Comparison of ENCODE assay signal across 9 mouse cellular contexts in genomic region chr6:83410046-83410706, GRCm38 (mm10). TPM values are rescaled to one million over a fixed set of nuclear protein-coding genes. Genes with fewer than 3 reads are reported as not detected.
A peak's percentile ranks its signal among the peaks of the same experiment; 100 is the strongest.
DNase-seq lines count a peak whose midpoint lies in the region; ATAC-seq lines count a peak whose summit lies in the region.
"Had no signal": no experiment of that assay in that cellular context is flagged by ENCODE, and none has a peak within 500 bp of the region (broad histone marks: within the 10 kb centered on the region; RNA-seq: fewer than 3 reads in every experiment).

No protein-coding gene starts in this region.

- H3K4me2 ChIP-seq in heart, embryonic 15.5 days, result no peak overlapping the region
- H3K4me2 ChIP-seq in forebrain, embryonic 14.5 days (ENCODE audit: low read length), result no peak overlapping the region

- no peaks in the 10 kb centered on the region for H3K36me3 ChIP-seq in heart, embryonic 15.5 days
- H3K36me3 ChIP-seq in forebrain, embryonic 14.5 days (ENCODE audit: control insufficient read depth, insufficient read depth, low read length), result 0 out of 2 replicates have a peak, but pooled peaks cover 6% of the 10 kb centered on the region

- H3K27ac ChIP-seq in heart, embryonic 15.5 days, result 0 out of 2 replicates have a peak overlapping the region, but pooled peaks have one; percentile 17
- H3K27ac ChIP-seq in forebrain, embryonic 14.5 days (ENCODE audit: low read depth, low read length), result peak overlapping the region; percentile 41; the same call in 1 of the 2 replicates

- H3K9me3 ChIP-seq in heart, embryonic 15.5 days (replicated peaks), result no peaks in the 10 kb centered on the region
- H3K9me3 ChIP-seq in forebrain, embryonic 14.5 days (replicated peaks; ENCODE audit: control insufficient read depth, low read length), result no peaks in the 10 kb centered on the region

- H3K9ac ChIP-seq in heart, embryonic 15.5 days, result no peak overlapping the region
- H3K9ac ChIP-seq in forebrain, embryonic 14.5 days (ENCODE audit: low read length), result 0 out of 2 replicates have a peak overlapping the region, but pooled peaks have one; percentile 29

- WGBS in heart, embryonic 15.5 days, result 56% methylated on average over 9 of the region's 9 CpGs
- 43% methylated on average over 9 of the region's 9 CpGs for whole genome bisulfite sequencing in forebrain, embryonic 14.5 days

- H3K4me1 ChIP-seq in heart, embryonic 15.5 days (replicated peaks), result peaks cover 61% of the 10 kb centered on the region
- H3K4me1 ChIP-seq in forebrain, embryonic 14.5 days (ENCODE audit: control insufficient read depth, insufficient read depth, low read length), result peaks cover 23% of the 10 kb centered on the region

- no peak for DNase-seq in heart, adult 9 months (ENCODE audit: low spot score in 2 of 2)
- DNase-seq in 416B (ENCODE audit: low read depth), result peak; percentile 12
- peak; percentile 24 for DNase-seq in forebrain, embryonic 14.5 days (ENCODE audit: low spot score)
- DNase-seq in lung, postnatal 36 days, result peak; percentile 64
- DNase-seq in thymus, postnatal 36 days, result no peak
- DNase-seq in ovary, postnatal 14 days (ENCODE audit: low spot score), result no peak
- no peak for DNase-seq in thymus, postnatal 10 days (ENCODE audit: low spot score in 2 of 2)
- DNase-seq: thymus, postnatal 25 days had no signal

- no peak for ATAC-seq in heart, embryonic 15.5 days (replicated peaks; ENCODE audit: insufficient number of reproducible peaks, insufficient read depth, low FRiP score, low read depth)
- 0 out of 2 replicates have a peak, but pooled peaks have one; percentile 32 for ATAC-seq in forebrain, embryonic 14.5 days

- no peaks in the 10 kb centered on the region for H3K27me3 ChIP-seq in heart, embryonic 15.5 days
- no peaks in the 10 kb centered on the region for H3K27me3 ChIP-seq in forebrain, embryonic 14.5 days (replicated peaks; ENCODE audit: control insufficient read depth, insufficient read depth, low read length)

- no peak overlapping the region for H3K4me3 ChIP-seq in heart, embryonic 15.5 days
- H3K4me3 ChIP-seq in forebrain, embryonic 14.5 days (ENCODE audit: low read depth, low read length), result no peak overlapping the region

RNA-seq across cellular contexts. Expression of gene Tet3, which starts 48.7 kb away (rescaled TPM):
- polyA plus RNA-seq in heart, embryonic 15.5 days (2015; fragmentation: Nextera tagmentation; extraction: Ambion mirVana), result 26.2 and 37.5 TPM in 2 replicates
- 34.9 and 49.5 TPM in 2 replicates for polyA plus RNA-seq in forebrain, embryonic 14.5 days (2014; fragmentation: Nextera tagmentation; extraction: Ambion mirVana)

Comparison
In these comparisons a context has a peak if more than half of its experiments do, and no peak if none do; other contexts are left out.
1. DNase-seq: peak in 416B (single experiment), forebrain, embryonic 14.5 days (single experiment) and lung, postnatal 36 days (single experiment); none in heart, adult 9 months (0 of 2), thymus, postnatal 36 days (0 of 2), ovary, postnatal 14 days (single experiment) and thymus, postnatal 10 days (0 of 2).